Mouse (Mus musculus): ENCODE measurements around the gene Nt5c3.

Nt5c3 gene

GRCm38 (mm10) chr6:56923726-56924707 lies at the start of gene Nt5c3, which contains the start of gene Vmn1r4:
TSS of gene Nt5c3 (minus strand) at chr6:56923932.
TSS of gene Vmn1r4 (plus strand) at chr6:56924015.
- peak; percentile 97 for DNase-seq (ENCODE audit: low spot score)

- DNase-seq (ENCODE audit: low spot score) = no peak
These were observed 46.2 kb upstream of the Nt5c3 start, which contains the start of gene Vmn1r5 for GRCm38 (mm10) chr6:56969973-56970372. TSS of gene Vmn1r5 (plus strand) at chr6:56970273.

GRCm38 (mm10) chr6:56956436-56956835 lies 32.7 kb upstream of the Nt5c3 start:
- DNase-seq (ENCODE audit: low spot score) = no peak

GRCm38 (mm10) chr6:56934366-56934765 lies 10.6 kb upstream of the Nt5c3 start:
- no peak for DNase-seq (ENCODE audit: low spot score)

- no peak for DNase-seq (ENCODE audit: low spot score)
These were observed 8.7 kb upstream of the Nt5c3 start for GRCm38 (mm10) chr6:56932464-56932863.

GRCm38 (mm10) chr6:56931648-56932415 lies 8.1 kb upstream of the Nt5c3 start:
- DNase-seq (ENCODE audit: low spot score) = no peak

- DNase-seq (ENCODE audit: low spot score) = no peak
These were observed 404 bp downstream of the Nt5c3 start for GRCm38 (mm10) chr6:56923331-56923725.

GRCm38 (mm10) chr6:56920222-56921092 lies 3.3 kb downstream of the Nt5c3 start:
- no peak for DNase-seq (ENCODE audit: low spot score)

- DNase-seq (ENCODE audit: low spot score) = no peak
These were observed 4.2 kb downstream of the Nt5c3 start for GRCm38 (mm10) chr6:56919330-56920044.

- DNase-seq (ENCODE audit: low spot score) = no peak
These were observed 6.0 kb downstream of the Nt5c3 start for GRCm38 (mm10) chr6:56917578-56918368.

GRCm38 (mm10) chr6:56916279-56916678 lies 7.5 kb downstream of the Nt5c3 start:
- no peak for DNase-seq (ENCODE audit: low spot score)

- DNase-seq (ENCODE audit: low spot score) = no peak
These were observed 10.5 kb downstream of the Nt5c3 start for GRCm38 (mm10) chr6:56913092-56913858.

- DNase-seq (ENCODE audit: low spot score) = no peak
These were observed 12.8 kb downstream of the Nt5c3 start for GRCm38 (mm10) chr6:56910910-56911309.

GRCm38 (mm10) chr6:56908912-56909311 lies 14.8 kb downstream of the Nt5c3 start:
- peak; percentile 72 for DNase-seq (ENCODE audit: low spot score)

GRCm38 (mm10) chr6:56908397-56908796 lies 15.3 kb downstream of the Nt5c3 start:
- DNase-seq (ENCODE audit: low spot score) = no peak

GRCm38 (mm10) chr6:56907973-56908372 lies 15.8 kb downstream of the Nt5c3 start:
- DNase-seq (ENCODE audit: low spot score) = no peak

- DNase-seq (ENCODE audit: low spot score) = no peak
These were observed 17.4 kb downstream of the Nt5c3 start for GRCm38 (mm10) chr6:56906121-56906846.

- DNase-seq (ENCODE audit: low spot score) = no peak
These were observed 18.2 kb downstream of the Nt5c3 start for GRCm38 (mm10) chr6:56905486-56905885.

GRCm38 (mm10) chr6:56904982-56905381 lies 18.8 kb downstream of the Nt5c3 start:
- no peak for DNase-seq (ENCODE audit: low spot score)
